Mouse (Mus musculus): ENCODE data around the gene Ankrd54. TPM values are rescaled to one million over a fixed set of nuclear protein-coding genes. Genes with fewer than 3 reads are reported as not detected.

Gene Ankrd54
- 33.1 and 40.3 TPM in 2 replicates for polyA plus RNA-seq (2012; rRNA removed)

GRCm38 (mm10) chr15:79062376-79063159 is at the start of gene Ankrd54:
Ankrd54 (minus strand) TSS chr15:79062893.

DNA sequence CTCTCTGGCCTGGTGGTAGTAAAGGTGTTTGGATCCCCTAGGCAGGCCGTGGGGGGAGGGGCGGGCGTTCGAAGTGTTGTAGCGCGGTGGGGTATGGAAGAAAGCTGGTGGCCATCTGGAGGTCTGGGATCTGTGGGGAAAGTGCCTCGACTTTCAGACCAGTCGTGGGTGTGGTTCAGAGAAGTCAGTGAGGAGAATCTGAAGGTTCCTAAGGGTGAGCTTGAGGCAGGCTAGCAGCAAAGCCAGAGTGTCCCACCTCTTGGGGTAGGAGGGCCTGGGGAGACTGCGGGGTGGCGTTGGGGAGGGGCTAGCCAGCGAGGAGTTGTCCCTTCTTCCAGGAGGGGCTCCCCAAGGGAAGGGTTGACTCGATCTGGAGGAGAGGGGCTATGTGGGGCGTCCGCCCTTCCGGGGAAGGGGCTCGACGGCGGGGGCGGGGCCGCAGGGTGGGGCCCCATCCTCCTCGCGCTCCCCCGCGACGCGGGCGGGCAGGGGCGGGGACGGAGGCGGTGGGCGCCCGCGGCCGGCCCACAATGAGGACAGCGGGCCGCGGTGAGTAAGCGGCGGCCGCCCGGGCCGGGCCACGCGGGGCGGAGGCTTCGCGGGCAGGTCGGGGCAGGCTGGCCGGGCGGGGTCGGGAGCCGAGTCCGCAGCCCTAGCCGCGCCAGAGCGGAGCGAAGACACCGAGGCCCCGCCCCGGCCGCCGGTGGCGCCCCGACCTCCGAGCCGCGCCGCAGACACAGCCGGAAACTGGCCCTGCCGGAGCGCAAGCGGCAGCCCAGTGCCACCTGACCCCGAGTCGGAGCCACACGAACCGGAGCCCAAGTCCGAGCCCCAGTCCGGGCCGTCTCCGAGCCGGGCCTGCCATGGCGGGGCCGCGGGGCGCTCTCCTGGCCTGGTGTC is 46.0 kb upstream of the Ankrd54 start, which contains the start of gene Micall1:
Gene Micall1 (plus strand): TSS at position 478 of the 900 bp plus-strand sequence.

DNA sequence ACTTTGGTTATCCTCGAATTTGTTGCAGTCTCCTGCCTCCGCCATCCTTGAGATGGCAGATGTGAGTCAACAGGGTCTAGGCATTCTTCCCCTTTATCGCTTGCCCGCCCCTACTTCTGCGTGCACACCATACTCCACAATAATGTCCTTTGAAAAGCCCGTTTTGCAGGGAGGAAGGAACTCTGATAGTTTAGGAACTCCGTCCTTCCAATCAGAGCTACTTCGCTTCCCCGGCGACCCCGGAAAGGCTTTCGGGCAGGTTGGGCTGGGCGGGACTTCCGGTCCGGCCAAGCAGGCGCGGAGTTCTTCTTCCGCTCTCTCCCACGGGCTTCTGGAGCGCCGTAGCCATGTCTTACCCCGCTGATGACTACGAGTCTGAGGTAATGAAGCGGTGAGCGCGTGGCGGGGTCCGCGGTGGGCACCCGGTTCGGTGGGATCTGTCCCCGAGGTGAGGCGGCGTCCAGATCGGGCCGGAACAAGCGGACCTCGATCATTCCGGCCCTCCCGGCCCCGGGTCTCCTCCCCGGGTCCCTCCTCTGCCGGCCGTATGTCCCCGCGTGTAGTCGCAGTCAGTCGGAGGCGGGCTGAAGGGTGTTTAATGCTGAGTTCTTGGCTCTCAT is 12.3 kb upstream of the Ankrd54 start, which contains the start of gene Eif3l:
Gene Eif3l (plus strand): TSS at position 267 of the 620 bp plus-strand sequence.

DNA sequence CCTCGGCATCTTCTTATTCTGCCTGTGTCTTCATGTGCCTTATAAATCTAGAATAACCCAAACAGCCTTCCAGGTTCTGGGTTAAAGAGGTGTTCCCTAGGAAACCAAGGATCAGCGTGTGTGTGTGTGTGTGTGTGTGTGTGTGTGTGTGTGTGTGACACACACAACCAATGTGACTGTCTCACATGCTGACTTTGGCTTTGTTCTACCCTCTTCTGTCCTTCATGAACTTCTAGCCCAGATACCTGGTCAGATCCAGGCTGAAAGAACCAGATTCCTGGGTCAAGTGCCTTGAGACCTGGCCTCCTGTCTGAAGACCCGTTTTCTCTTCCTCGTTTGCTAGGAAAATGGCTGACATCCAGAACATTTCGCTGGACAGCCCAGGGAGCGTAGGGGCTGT is 21.1 kb downstream of the Ankrd54 start, which contains the start of gene Galr3:
Gene Galr3 (plus strand): TSS at position 301 of the 400 bp plus-strand sequence.

GRCm38 (mm10) chr15:79028237-79028738 is 34.4 kb downstream of the Ankrd54 start, which contains the start of gene H1f0:
H1f0 (plus strand) TSS chr15:79028450.

Other genes with a start within 250 kb of the Ankrd54 start
- 6.2 and 7.9 TPM in 2 replicates for gene Cdc42ep1, start 220.3 kb downstream of the Ankrd54 start, polyA plus RNA-seq (2012; rRNA removed)
- gene Lgals2, start 207.4 kb downstream of the Ankrd54 start, polyA plus RNA-seq (2012; rRNA removed), result 8.4 TPM in 2 replicates
- 15.0 and 16.5 TPM in 2 replicates for gene Gga1, start 185.7 kb downstream of the Ankrd54 start, polyA plus RNA-seq (2012; rRNA removed)
- 0.02 TPM in 1 of 2 replicates, not detected in the other for gene Gm49510, start 163.2 kb downstream of the Ankrd54 start, polyA plus RNA-seq (2012; rRNA removed)
- 19.5 and 23.1 TPM in 2 replicates for gene Sh3bp1, start 163.1 kb downstream of the Ankrd54 start, polyA plus RNA-seq (2012; rRNA removed)
- 7.9 and 9.4 TPM in 2 replicates for gene Pdxp, start 149.0 kb downstream of the Ankrd54 start, polyA plus RNA-seq (2012; rRNA removed)
- gene Lgals1, start 136.2 kb downstream of the Ankrd54 start, polyA plus RNA-seq (2012; rRNA removed), result 463 and 475 TPM in 2 replicates
- 14.5 and 16.3 TPM in 2 replicates for gene Nol12, start 128.0 kb downstream of the Ankrd54 start, polyA plus RNA-seq (2012; rRNA removed)
- 18.0 and 18.1 TPM in 2 replicates for gene Triobp, start 115.2 kb downstream of the Ankrd54 start, polyA plus RNA-seq (2012; rRNA removed)
- gene H1f0, start 34.4 kb downstream of the Ankrd54 start, polyA plus RNA-seq (2012; rRNA removed), result 61.4 and 66.7 TPM in 2 replicates
- gene Galr3, start 21.0 kb downstream of the Ankrd54 start, polyA plus RNA-seq (2012; rRNA removed), result 0.19 and 0.29 TPM in 2 replicates
- 93.1 and 113 TPM in 2 replicates for gene Eif3l, start 12.3 kb upstream of the Ankrd54 start, polyA plus RNA-seq (2012; rRNA removed)
- gene Micall1, start 46.0 kb upstream of the Ankrd54 start, polyA plus RNA-seq (2012; rRNA removed), result 1.4 and 1.6 TPM in 2 replicates
- gene Polr2f, start 78.1 kb upstream of the Ankrd54 start, polyA plus RNA-seq (2012; rRNA removed), result 120 and 139 TPM in 2 replicates
- 0.21 and 0.23 TPM in 2 replicates for gene 1700088E04Rik, start 78.4 kb upstream of the Ankrd54 start, polyA plus RNA-seq (2012; rRNA removed)
- 0.09 and 0.12 TPM in 2 replicates for gene Sox10, start 102.3 kb upstream of the Ankrd54 start, polyA plus RNA-seq (2012; rRNA removed)
- gene Pick1, start 166.3 kb upstream of the Ankrd54 start, polyA plus RNA-seq (2012; rRNA removed), result 11.5 and 12.3 TPM in 2 replicates
- gene Gm49486, start 166.5 kb upstream of the Ankrd54 start, polyA plus RNA-seq (2012; rRNA removed), result 0.03 TPM in 1 of 2 replicates, not detected in the other
- not detected in 2 replicates for gene Slc16a8, start 191.9 kb upstream of the Ankrd54 start, polyA plus RNA-seq (2012; rRNA removed)
- 3.3 and 3.4 TPM in 2 replicates for gene Baiap2l2, start 222.6 kb upstream of the Ankrd54 start, polyA plus RNA-seq (2012; rRNA removed)